Mouse (Mus musculus): ENCODE results near the gene Angpt4.

DNA sequence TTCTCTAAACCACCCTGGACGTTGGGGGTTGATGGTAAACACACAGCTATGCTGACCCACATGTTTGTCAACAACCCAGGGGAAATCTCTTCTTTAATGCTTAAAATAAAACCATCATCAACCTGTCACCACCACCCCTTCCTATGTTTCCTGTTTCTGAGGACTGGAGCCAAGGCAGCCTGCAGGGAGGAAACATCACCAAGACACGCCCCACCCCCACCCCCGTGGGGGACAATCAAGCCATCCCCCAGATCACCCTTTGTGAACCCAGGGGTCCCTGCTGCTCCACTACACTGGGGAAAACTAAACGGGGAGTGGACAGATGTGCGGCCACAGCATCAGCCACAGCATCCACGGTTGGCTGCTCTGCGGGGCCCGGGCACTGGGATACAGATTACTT, 57.4 kb downstream of the Angpt4 start:
- TF ChIP-seq CTCF (IDR thresholded peaks at IDR 0.05; ENCODE audit: low read depth, low read length), result no peak
- TF ChIP-seq EP300 (IDR thresholded peaks at IDR 0.05; ENCODE audit: insufficient read depth, low read depth, low read length), result no peak
- TF ChIP-seq POLR2A (IDR thresholded peaks at IDR 0.05; ENCODE audit: insufficient read depth, low read length), result no peak
